Mouse (Mus musculus) spleen, postnatal 36 days (tissue): ENCODE measurements around the gene Ccnjl.

Experiments used
- DNase-seq, 2 experiments: peaks; one replicate each; pipeline ENCODE4 v3.0.0; 2022; ENCODE audit warnings: low spot score in 2 of 2, mixed read lengths in 1 of 2

Gene Ccnjl

DNA sequence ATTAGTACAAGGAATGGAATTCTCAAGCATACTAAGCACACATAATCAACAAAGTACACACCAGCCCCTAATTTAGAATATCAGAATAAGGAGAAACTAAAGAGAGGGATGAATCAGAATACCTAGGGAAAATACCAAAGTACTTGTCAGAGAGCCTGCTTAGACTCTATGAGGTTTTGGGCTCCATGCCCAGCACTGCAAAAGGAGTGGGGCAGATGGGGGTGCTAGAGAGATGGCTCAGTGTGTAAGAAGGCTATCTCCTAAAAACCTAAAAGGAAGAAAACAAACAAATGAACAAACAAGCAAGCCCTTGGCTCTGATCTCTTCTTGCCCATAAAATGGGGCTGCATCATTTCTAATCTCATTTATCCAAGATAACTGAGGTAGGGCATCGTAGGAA, 95.8 kb downstream of the Ccnjl start:
- no peak for DNase-seq

GRCm38 (mm10) chr11:43626300-43626926, 97.8 kb downstream of the Ccnjl start:
- DNase-seq, result no peak

GRCm38 (mm10) chr11:43626927-43627645, 98.5 kb downstream of the Ccnjl start:
- no peak for DNase-seq

GRCm38 (mm10) chr11:43631645-43632044, 103.1 kb downstream of the Ccnjl start:
- no peak for DNase-seq

- peak in 1 of 2 experiments; percentile 7 for DNase-seq
Measured at GRCm38 (mm10) chr11:43632566-43632965, 104.0 kb downstream of the Ccnjl start.

- no peak for DNase-seq
Measured at GRCm38 (mm10) chr11:43633165-43633564, 104.6 kb downstream of the Ccnjl start.

- DNase-seq, result no peak
Measured at GRCm38 (mm10) chr11:43633658-43634401, 105.2 kb downstream of the Ccnjl start.
